Mouse (Mus musculus) testis, adult 2 months (tissue): ENCODE data around the gene Atg4a-ps.

Experiments used
- CTCF ChIP-seq: fragments of 200-500 bp; IDR thresholded peaks from 2 replicates; pipeline ENCODE4 v1.5.1; 2012; ENCODE audit warnings: low read depth, mild to moderate bottlenecking, inconsistent platforms, low read length, moderate library complexity; ENCODE audit not compliant: control insufficient read depth, insufficient read depth, insufficient replicate concordance
- POLR2A ChIP-seq: fragments of 200-500 bp; IDR thresholded peaks from 2 replicates; pipeline ENCODE4 v1.6.1; 2012; ENCODE audit warnings: low read depth, mild to moderate bottlenecking, inconsistent platforms, low read length, moderate library complexity; ENCODE audit not compliant: control insufficient read depth

DNA sequence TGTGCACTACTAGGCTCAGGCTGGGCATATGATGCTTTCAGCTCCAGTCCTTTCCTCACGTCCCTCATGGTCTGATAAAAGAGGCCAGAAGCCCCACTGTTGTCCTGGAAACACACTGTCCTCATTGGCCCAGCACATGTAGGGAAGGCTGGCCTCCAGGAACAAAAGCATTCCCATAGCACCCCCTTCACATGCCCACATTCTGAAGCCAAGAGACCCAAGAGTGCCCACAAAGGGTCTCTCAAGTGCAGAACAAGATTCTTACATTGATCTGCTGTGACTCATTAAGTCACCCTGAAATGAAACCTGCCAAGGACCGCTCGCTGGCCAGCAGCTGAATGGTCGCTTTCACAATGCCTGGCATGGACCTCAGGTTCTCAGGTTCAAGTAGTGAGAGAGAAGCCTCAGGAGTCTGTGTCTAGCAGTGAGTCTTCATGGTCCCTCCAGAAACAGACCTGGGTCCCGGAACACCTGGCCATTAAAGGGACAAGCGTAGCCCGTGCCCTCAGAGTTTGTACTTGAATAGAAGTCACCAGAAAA lies 50.5 kb downstream of the Atg4a-ps start:
- no peak for TF ChIP-seq POLR2A
- TF ChIP-seq CTCF: no peak
